Mouse (Mus musculus): ENCODE results near the gene Thy1. TPM values are rescaled to one million over a fixed set of nuclear protein-coding genes. Genes with fewer than 3 reads are reported as not detected.

Gene Thy1
- total RNA-seq, 2 experiments from 2014 or later: 35.5 to 45.4 TPM

GRCm38 (mm10) chr9:44078955-44079756, 36.0 kb downstream of the Thy1 start:
- intact Hi-C loops (cut with DNase I; ENCODE audit: low total_unique reads): no loop called here
- DNase-seq: peak; percentile 89

- DNase-seq: no peak
Observed at GRCm38 (mm10) chr9:44079997-44080780, 37.0 kb downstream of the Thy1 start.

GRCm38 (mm10) chr9:44080953-44081352, 37.8 kb downstream of the Thy1 start:
- intact Hi-C loops (cut with DNase I; ENCODE audit: low total_unique reads): no loop called here
- DNase-seq: no peak

More at GRCm38 (mm10) chr9:44079997-44080780, 37.0 kb downstream of the Thy1 start:
- intact Hi-C loops (cut with DNase I; ENCODE audit: low total_unique reads): no loop called here

DNA sequence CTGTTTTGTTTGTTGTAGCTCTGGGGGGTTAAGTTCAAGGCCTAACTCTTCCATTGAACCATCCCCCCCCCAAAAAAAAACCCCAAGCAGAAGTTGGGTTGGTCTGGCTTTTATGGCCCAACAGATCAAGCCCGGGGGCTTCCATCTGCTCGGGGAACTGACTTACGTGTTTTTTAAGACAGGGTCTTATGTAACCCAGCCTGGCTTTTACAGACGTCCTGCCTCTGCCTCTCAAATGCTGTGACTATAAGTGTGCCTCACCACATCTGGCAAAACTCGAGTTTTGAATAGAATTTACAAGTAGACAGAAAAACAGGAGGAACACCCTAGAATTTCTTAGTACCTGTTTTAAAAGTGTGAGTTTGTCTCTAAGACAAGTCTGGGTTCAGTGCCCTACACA, 38.4 kb downstream of the Thy1 start:
- DNase-seq: no peak
- intact Hi-C loops (cut with DNase I; ENCODE audit: low total_unique reads): no loop called here

DNA sequence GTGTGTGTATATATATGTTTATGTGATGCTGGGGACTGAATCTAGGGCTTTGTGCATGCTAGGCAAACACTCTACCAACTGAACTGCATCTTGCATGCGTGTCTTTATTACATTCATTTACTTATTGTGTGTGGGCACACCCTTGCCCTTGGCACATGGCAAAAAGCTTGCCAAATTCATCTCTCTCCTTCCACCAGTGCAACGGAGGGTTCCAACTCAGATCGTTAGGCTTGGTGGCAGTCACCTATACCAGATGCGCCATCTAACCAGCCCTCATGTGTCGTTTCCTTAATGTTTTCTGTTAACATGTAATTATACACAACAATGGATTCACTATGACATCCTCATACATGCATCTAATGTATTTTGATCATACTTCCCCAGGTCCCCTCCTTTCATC, 39.1 kb downstream of the Thy1 start:
- intact Hi-C loops (cut with DNase I; ENCODE audit: low total_unique reads): no loop called here
- DNase-seq: no peak

DNA sequence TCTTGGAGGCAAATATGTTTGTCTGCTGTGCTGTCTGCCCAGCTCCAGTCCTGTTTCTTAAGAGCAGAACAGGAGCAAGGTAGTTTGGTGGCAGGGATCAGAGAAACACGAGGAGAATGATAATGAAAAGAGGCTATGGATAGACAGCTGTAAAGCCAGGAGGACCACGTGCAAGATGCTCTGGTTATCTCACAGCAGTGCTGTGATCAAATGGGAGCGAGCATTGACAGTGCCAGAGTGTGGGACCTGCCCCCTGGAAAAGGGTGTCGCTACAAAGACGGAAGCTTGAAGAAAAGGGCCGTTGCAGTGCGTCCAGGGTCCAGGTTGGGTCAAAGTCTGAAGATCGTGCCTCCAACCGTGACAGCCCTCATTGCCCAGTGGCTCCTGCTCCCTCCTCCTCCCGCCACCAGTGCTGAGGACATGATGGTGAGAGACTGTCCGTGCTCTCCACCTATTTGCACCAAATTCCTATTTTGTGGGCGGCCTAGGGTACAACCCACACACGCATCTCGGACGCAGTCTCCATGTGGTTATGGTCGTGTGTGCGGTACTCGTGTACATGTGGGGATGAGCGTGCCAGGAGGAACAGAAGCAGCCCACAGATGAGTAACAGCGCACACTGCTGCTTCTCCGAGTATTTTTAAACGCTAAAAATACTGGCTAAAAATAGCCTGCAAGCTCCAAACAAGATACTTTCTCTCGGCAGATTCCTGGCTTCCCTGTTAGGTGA, 40.4 kb downstream of the Thy1 start:
- no peak for DNase-seq
- intact Hi-C loops (cut with DNase I; ENCODE audit: low total_unique reads): no loop called here

GRCm38 (mm10) chr9:44084236-44084635, 41.1 kb downstream of the Thy1 start:
- no peak for DNase-seq
- intact Hi-C loops (cut with DNase I; ENCODE audit: low total_unique reads): no loop called here

DNA sequence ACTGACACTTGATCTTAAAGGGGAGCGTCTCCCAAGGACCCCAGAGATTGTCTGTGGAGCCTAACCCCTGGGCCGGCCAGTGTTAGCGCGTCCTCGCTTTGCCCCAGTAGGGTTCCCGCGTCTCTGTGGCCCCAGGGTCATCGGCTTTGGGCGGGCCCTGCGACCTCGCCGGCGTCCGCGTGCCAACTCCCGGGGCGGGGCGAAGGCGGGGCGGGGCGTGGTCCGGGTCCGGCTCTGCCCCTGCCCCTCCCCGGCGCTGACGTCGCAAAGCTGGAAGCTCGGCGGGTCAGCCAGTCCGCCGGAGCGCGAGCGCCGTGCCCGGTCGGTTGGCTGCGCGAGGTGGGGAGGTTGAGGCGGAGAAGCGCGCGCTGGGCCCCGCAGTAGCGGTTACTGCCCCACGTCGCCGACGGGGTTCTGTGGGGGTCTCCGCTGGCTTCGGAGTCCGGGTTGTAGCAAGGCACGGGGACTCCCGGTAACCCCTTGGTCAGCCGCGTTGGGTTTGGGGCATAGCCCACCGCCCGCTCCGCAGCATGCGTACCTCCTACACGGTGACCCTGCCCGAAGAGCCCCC, 41.6 kb downstream of the Thy1 start:
- intact Hi-C loops (cut with DNase I; ENCODE audit: low total_unique reads): no loop called here

GRCm38 (mm10) chr9:44085276-44085675, 42.1 kb downstream of the Thy1 start:
- no peak for DNase-seq
- intact Hi-C loops (cut with DNase I; ENCODE audit: low total_unique reads): no loop called here

More for the DNA sequence above, 41.6 kb downstream of the Thy1 start:
- peak; percentile 97 for DNase-seq

DNA sequence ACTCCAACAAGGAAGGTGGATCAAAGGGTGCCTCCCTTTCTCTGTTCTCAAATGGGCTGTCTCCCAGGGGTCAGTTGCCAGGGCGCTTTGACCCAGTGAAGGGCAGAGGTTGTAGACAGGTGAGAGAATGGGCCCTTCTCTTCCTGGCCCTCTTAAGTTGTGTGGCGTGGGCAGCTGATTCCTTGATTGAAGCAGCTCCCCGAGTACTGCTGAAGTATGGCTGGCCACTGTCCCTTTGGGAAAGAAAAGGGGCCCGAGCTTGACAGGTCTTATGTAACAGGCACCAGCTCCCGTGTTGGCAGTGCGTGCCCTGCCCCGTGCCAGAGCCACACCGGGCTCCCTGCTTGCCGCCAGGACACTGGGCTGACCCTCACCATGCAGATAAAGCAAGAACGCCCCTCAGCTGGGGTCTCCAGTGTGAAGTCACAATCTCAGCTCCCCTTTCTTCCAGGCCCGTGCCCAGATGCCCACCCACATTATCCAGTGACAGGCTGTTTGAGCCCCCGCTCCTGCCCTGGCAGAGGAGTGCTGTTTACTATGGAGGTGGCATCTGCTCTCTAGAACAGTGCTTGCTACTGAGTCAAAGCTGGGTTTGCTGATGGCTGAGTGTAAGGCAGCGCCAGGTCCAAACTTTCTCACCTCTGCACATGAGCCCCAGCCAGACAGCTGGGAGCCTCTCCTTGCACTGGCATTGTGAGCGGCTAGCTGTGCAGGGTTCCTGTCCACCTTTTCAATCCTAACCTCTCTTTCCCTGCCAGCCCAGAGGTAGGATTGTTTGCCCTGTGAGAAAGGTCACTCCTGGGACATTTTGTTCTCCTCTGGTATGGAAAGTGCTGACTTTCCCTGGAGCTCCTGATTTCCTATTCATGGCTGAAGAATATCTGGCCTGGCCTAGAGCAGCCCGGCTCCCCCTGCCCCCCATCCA, 42.8 kb downstream of the Thy1 start:
- DNase-seq: peak; percentile 76

DNA sequence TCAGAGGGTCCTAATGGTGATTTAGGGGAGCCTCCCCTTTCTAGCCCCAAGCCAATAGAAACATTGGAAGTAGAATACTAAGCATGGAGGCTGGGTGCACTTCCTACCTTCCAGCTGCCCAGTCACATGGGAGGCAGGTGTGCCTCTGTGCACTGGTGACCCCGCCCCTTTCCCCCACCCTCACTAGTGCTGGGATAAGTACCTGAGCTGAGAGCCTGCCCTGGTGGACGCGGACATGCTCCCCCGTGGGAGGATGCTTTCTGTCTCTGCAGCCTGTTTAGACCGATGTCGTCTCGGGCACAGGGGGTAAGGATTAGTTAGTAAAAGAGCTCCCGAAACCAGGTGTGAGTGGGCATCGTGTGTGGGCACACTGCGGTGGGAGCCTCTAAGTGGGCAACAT, 43.8 kb downstream of the Thy1 start:
- intact Hi-C loops (cut with DNase I; ENCODE audit: low total_unique reads): no loop called here
- DNase-seq: no peak

More for the DNA sequence above, 42.8 kb downstream of the Thy1 start:
- intact Hi-C loops (cut with DNase I; ENCODE audit: low total_unique reads): no loop called here

GRCm38 (mm10) chr9:44087761-44088455, 44.7 kb downstream of the Thy1 start:
- intact Hi-C loops (cut with DNase I; ENCODE audit: low total_unique reads): no loop called here
- peak; percentile 69 for DNase-seq

DNA sequence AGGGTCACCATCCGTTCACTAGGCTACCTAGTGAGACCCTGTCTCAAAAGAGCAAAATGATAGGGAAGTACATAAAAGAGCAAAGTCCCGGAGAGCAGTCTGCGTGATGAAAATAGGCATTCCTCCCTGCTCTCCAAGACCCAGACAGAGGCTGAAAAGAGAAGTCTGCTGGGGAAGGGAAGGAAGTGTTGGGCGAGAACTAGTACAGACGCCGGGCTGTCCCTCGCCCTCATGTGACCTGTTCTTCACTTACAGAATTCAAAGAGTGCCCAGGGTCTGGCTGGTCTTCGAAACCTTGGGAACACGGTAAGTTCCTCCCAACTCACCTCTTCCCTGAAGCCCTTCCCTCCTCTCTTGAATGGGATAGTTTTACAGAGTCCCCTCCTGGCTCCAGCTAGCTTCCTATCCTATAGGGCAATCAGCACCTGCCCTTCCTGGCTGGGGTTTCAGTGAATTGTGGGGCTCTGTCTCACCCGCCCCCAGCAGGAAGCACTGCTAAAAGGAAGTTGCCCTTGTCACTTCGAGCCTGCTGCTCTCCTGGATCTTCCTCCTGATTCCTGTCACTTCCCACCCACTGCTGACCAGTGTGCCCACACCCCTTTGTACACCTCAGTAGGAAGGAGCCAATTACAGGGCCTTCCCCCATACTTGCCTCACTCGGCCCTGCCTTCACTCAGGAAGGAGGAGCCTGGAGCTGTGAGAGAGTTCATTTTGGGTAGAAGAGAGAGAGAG, 45.9 kb downstream of the Thy1 start:
- no peak for DNase-seq
- intact Hi-C loops (cut with DNase I; ENCODE audit: low total_unique reads): no loop called here

DNA sequence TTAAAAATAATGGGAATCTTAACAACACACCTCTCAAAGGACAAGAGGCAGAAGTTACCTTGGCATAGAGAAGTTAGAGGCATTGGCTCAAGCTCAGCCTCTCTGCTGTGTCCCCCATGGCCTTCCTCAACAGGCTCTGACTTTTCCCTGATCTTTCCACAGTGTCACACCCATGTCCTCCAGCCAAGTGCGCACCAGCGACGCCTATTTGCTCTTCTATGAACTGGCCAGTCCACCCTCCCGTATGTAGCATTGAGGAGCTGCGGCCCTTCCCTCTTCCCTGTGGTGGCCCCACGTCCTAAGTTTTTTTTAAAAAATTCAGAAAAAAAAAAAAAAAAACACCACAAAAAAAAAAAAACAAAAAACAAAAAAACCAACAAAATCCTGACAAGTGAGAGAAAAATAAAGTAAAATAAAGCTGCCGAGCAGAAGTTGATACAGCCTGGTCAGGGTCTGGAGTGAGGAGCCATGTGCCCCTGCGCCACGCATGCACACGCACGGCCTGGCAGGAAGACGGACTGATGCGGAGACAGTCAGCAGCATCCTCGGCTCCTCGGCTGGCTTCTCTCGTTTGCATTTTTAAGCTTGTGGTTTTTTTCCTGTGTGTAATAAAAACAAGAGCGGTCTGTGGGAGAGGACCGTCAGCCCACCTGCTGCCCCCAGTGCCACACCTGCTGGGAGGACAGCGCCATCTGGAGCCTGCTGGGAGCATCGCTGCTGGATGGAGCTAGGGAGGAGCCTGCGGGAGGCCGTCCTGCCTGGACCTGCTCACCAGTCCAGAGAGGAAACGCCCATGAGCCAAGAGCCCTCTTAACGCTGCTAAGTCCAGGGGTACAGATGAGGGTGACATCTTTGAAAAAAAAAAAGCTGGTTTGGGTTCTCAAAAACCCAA, 50.7 kb downstream of the Thy1 start:
- DNase-seq: peak; percentile 85
- intact Hi-C loops (cut with DNase I; ENCODE audit: low total_unique reads): no loop called here

DNA sequence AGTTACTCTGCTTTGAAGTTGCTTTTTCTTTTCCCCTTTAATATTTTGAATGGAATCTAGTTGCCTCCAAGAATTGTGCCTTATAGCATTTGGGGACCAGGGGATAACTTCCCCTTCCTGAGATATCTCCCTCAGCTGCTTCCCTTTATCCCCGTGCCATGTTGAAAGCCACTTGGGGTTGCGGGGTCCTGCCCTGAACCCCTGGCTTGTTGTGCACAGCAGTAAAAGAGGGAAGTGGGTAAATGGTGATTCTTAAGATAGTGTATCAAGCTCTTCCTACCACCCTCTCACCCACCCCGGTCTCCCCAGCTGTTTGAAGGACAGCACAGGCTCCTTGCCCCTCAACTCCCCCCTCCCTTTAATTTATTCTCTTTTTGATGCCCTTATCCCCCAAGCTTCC, 51.6 kb downstream of the Thy1 start:
- no peak for DNase-seq
- intact Hi-C loops (cut with DNase I; ENCODE audit: low total_unique reads): no loop called here

- intact Hi-C loops (cut with DNase I; ENCODE audit: low total_unique reads): no loop called here
- DNase-seq: no peak
Observed at GRCm38 (mm10) chr9:44095781-44096180, 52.6 kb downstream of the Thy1 start.

GRCm38 (mm10) chr9:44096536-44096935, 53.4 kb downstream of the Thy1 start:
- DNase-seq: no peak
- intact Hi-C loops (cut with DNase I; ENCODE audit: low total_unique reads): no loop called here
